Mouse (Mus musculus): ENCODE data around the gene Col2a1. TPM values are rescaled to one million over a fixed set of nuclear protein-coding genes. Genes with fewer than 3 reads are reported as not detected.

Col2a1 gene
- total and polyA plus RNA-seq, 3 experiments, result 0.06 to 0.13 TPM; not detected in 1

DNA sequence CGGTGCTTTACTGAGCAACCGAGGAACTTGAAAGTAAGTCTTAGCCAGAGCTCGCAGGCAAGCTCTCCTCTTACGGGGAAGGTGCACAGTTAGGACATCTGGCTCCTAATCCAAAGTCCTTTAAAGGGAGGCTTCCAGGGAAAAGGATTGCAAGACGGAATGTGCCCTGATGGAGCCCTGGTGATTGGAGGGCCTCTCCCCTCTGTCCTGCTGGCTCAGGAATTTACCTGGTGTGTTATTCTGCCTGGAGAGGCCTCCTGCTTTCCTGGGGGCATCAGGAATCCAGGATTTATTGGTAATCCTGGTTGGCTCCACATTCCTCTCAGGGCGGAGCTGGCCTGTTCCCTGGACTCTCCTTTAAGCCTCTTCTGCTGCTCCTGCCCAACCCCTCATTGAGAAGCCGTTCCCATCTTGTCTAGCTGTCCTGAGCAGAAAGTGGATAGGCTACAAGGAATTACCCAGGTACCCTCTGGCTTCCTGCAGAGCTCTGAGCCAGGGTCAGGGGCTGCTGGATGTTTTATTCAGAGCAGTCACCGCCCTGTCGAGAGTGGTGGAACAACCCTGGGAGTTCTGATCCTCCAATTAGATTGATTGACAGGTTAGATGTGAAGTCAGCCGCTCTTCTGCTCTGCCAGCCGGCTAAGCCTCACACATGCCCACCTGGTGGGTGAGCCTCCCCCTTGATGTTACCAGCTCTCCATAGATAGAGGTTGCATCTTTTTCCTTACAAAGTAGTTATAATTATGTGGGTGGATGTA, 31.1 kb downstream of the Col2a1 start:
- peaks cover 13% of the 10 kb centered on the region for H3K27me3 ChIP-seq (replicated peaks)
- peaks cover 1 to 10% of the 10 kb centered on the region in 2 experiments for H3K36me3 ChIP-seq (replicated peaks in 1 of 2; ENCODE audit: control insufficient read depth in 1 of 2, insufficient read depth in 1 of 2, low read length in 1 of 2)
- no peak overlapping the region for H3K27ac ChIP-seq (ENCODE audit: insufficient read depth, low read depth)
- TF ChIP-seq JUN (IDR thresholded peaks at IDR 0.05; ENCODE audit: insufficient read depth, low read depth, low read length) (no peak), POLR2AphosphoS2 (IDR thresholded peaks at IDR 0.05; ENCODE audit: low read depth, low read length) (no peak), ZC3H11A (IDR thresholded peaks at IDR 0.05; ENCODE audit: low read depth, low read length) (no peak), TCF12 (IDR thresholded peaks at IDR 0.05; ENCODE audit: low read depth, low read length) (no peak), MAFK (IDR thresholded peaks at IDR 0.05; ENCODE audit: insufficient replicate concordance, low read length) (no peak), HCFC1 (IDR thresholded peaks at IDR 0.05; ENCODE audit: low read depth, low read length) (no peak), NRF1 (IDR thresholded peaks at IDR 0.05; ENCODE audit: low read depth, low read length) (no peak), TBP (conservative IDR thresholded peaks at IDR 0.05; ENCODE audit: low read depth, low read length) (no peak), ZMIZ1 (IDR thresholded peaks at IDR 0.05; ENCODE audit: low read depth, low read length) (no peak), MEF2A (IDR thresholded peaks at IDR 0.05; ENCODE audit: borderline replicate concordance, low read depth, low read length) (no peak), ZKSCAN1 (IDR thresholded peaks at IDR 0.05; ENCODE audit: borderline replicate concordance, low read depth, low read length) (no peak), KAT2A (IDR thresholded peaks at IDR 0.05; ENCODE audit: insufficient replicate concordance, low read length) (no peak), RCOR1 (conservative IDR thresholded peaks at IDR 0.05; ENCODE audit: low read depth, low read length) (no peak), ZNF384 (IDR thresholded peaks at IDR 0.05; ENCODE audit: low read depth, low read length) (no peak), E2F4 (IDR thresholded peaks at IDR 0.05; ENCODE audit: insufficient replicate concordance, low read depth, low read length) (no peak)
- H3K4me3 ChIP-seq (replicated peaks in 1 of 3; ENCODE audit: low read depth in 2 of 3, low read length in 2 of 3, poor library complexity in 1 of 3), result no peak overlapping the region
- no peaks in the 10 kb centered on the region for H3K79me2 ChIP-seq (replicated peaks; ENCODE audit: control insufficient read depth, extremely low read depth, insufficient read depth, poor library complexity, severe bottlenecking)
- no peak overlapping the region for H3K9ac ChIP-seq (ENCODE audit: insufficient read depth, low read depth)
- dilution Hi-C loops (cut with MboI; ENCODE audit: extremely low pct_ligation_motif_present, extremely low pct_unique_long_range_greater_than_20kb, low sequenced_read_pairs) (loop anchor here (25.0 kb wide), 1 partner anchor 186 kb away; the partner anchor contains the start of gene Slc48a1), in situ Hi-C loops (cut with MboI; ENCODE audit: low pct_ligation_motif_present, low pct_unique_long_range_greater_than_20kb, low sequenced_read_pairs) (no loop called here)
- no peak for DNase-seq (ENCODE audit: extremely low read depth)
- H3K9me3 ChIP-seq (replicated peaks; ENCODE audit: low read length), result peaks cover 10% of the 10 kb centered on the region
- peaks cover 5 to 25% of the 10 kb centered on the region in 2 experiments for H3K4me1 ChIP-seq (ENCODE audit: control insufficient read depth in 1 of 2, insufficient read depth in 2 of 2)
- no peak overlapping the region for H3K4me2 ChIP-seq (ENCODE audit: insufficient read depth, low read depth, poor library complexity, severe bottlenecking)

DNA sequence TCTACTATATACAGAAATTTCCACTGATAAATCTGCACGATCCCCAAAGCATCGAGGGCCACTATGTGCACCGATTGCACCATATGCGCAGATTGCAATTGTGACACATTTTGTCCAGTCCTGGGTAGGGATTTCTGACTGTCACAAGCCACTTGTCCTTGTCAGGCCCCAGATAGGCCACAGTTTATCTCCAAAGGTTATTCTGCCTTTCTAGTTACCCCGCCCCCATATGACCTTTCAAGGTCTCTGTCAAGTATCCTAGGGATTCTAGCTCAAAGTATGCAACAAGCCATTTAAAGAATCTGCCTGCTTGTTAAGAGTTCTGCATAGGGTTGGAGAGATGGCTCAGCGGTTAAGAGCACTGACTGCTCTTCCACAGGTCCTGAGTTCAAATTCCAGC, 31.9 kb downstream of the Col2a1 start:
- Histone ChIP-seq H3K36me3 (replicated peaks in 1 of 2; ENCODE audit: control insufficient read depth in 1 of 2, insufficient read depth in 1 of 2, low read length in 1 of 2) (peaks cover 3 to 13% of the 10 kb centered on the region in 2 experiments), H3K27me3 (replicated peaks) (peaks cover 13% of the 10 kb centered on the region)

More for the DNA sequence above, 31.9 kb downstream of the Col2a1 start:
- Histone ChIP-seq H3K4me1 (ENCODE audit: control insufficient read depth in 1 of 2, insufficient read depth in 2 of 2) (peaks cover 5 to 27% of the 10 kb centered on the region in 2 experiments), H3K27ac (ENCODE audit: insufficient read depth, low read depth) (no peak overlapping the region), H3K4me2 (ENCODE audit: insufficient read depth, low read depth, poor library complexity, severe bottlenecking) (no peak overlapping the region), H3K79me2 (replicated peaks; ENCODE audit: control insufficient read depth, extremely low read depth, insufficient read depth, poor library complexity, severe bottlenecking) (no peaks in the 10 kb centered on the region), H3K4me3 (replicated peaks in 1 of 3; ENCODE audit: low read depth in 2 of 3, low read length in 2 of 3, poor library complexity in 1 of 3) (no peak overlapping the region), H3K9me3 (replicated peaks; ENCODE audit: low read length) (peaks cover 2% of the 10 kb centered on the region), H3K9ac (ENCODE audit: insufficient read depth, low read depth) (no peak overlapping the region)
- TF ChIP-seq SIN3A (IDR thresholded peaks at IDR 0.05; ENCODE audit: low read length), result no peak
- TF ChIP-seq ETS1 (conservative IDR thresholded peaks at IDR 0.05; ENCODE audit: low read depth, low read length), result no peak
- no peak for TF ChIP-seq USF2 (conservative IDR thresholded peaks at IDR 0.05; ENCODE audit: low read depth, low read length)
- TF ChIP-seq ZNF384 (IDR thresholded peaks at IDR 0.05; ENCODE audit: low read depth, low read length), result no peak
- TF ChIP-seq NRF1 (IDR thresholded peaks at IDR 0.05; ENCODE audit: low read depth, low read length), result no peak
- no peak for TF ChIP-seq CHD2 (IDR thresholded peaks at IDR 0.05; ENCODE audit: low read length)
- TF ChIP-seq HCFC1 (IDR thresholded peaks at IDR 0.05; ENCODE audit: low read depth, low read length), result no peak
- no peak for TF ChIP-seq MYC (IDR thresholded peaks at IDR 0.05; ENCODE audit: low read depth, low read length)
- no peak for TF ChIP-seq TBP (conservative IDR thresholded peaks at IDR 0.05; ENCODE audit: low read depth, low read length)
- no peak for TF ChIP-seq RCOR1 (conservative IDR thresholded peaks at IDR 0.05; ENCODE audit: low read depth, low read length)
- no peak for TF ChIP-seq IRF4 (IDR thresholded peaks at IDR 0.05; ENCODE audit: low read depth, low read length)
- TF ChIP-seq ZKSCAN1 (IDR thresholded peaks at IDR 0.05; ENCODE audit: borderline replicate concordance, low read depth, low read length), result no peak
- TF ChIP-seq PAX5 (IDR thresholded peaks at IDR 0.05; ENCODE audit: low read length), result no peak
- TF ChIP-seq UBTF (IDR thresholded peaks at IDR 0.05; ENCODE audit: low read depth, low read length), result no peak
- TF ChIP-seq MAFK (IDR thresholded peaks at IDR 0.05; ENCODE audit: insufficient replicate concordance, low read length), result no peak
- TF ChIP-seq NELFE (IDR thresholded peaks at IDR 0.05; ENCODE audit: low read depth, low read length), result no peak
- no peak for TF ChIP-seq MAZ (IDR thresholded peaks at IDR 0.05; ENCODE audit: low read depth, low read length)
- TF ChIP-seq TCF12 (IDR thresholded peaks at IDR 0.05; ENCODE audit: low read depth, low read length), result no peak
- TF ChIP-seq RAD21 (IDR thresholded peaks at IDR 0.05; ENCODE audit: low read depth, low read length), result no peak
- no peak for TF ChIP-seq USF1 (IDR thresholded peaks at IDR 0.05; ENCODE audit: low read depth, low read length)
- in situ Hi-C loops (cut with MboI; ENCODE audit: low pct_ligation_motif_present, low pct_unique_long_range_greater_than_20kb, low sequenced_read_pairs) (no loop called here), dilution Hi-C loops (cut with MboI; ENCODE audit: extremely low pct_ligation_motif_present, extremely low pct_unique_long_range_greater_than_20kb, low sequenced_read_pairs) (loop anchor here (25.0 kb wide), 1 partner anchor 185 kb away; the partner anchor contains the start of gene Slc48a1)
- DNase-seq (ENCODE audit: extremely low read depth), result no peak
